Mouse (Mus musculus): Measurements from ENCODE around the gene Kansl1l. TPM values are rescaled to one million over a fixed set of nuclear protein-coding genes. Genes with fewer than 3 reads are reported as not detected.
"Not testable (repeated sequence)": the region's sequence is repeated elsewhere in the genome, so short reads cannot be mapped to it uniquely, and the experiment has no call there.

Kansl1l gene
- polyA plus RNA-seq, 1 experiment from 2014 or later, result 11.7 TPM

DNA sequence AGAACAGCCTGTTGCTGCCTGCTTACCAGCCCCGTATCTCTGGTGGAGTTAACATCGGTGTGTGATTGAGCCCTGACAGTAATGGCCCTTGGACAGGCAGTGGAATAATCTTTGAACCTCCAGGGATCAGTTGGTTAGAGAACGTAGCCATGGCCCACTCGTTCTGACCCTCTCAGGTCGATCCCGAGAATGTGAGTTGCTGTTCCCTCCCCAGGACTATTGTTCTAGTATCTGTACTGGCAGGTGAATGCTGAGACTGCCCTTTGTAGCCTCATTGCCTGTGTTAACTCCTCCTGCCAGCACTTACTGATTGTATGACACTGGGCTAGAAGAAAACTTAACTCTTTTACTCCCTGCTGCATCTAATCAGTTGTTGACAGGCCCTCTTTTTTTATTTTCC is 112.8 kb downstream of the Kansl1l start:
- 59% methylated on average over 6 of the region's 6 CpGs for WGBS
- no peak for ATAC-seq (replicated peaks)
- H3K4me3 ChIP-seq, result no peak overlapping the region
- H3K4me2 ChIP-seq, result no peak overlapping the region
- no peak overlapping the region for H3K27ac ChIP-seq
- H3K9ac ChIP-seq, result no peak overlapping the region
- peaks cover 25% of the 10 kb centered on the region for H3K4me1 ChIP-seq
- H3K27me3 ChIP-seq (replicated peaks), result no peaks in the 10 kb centered on the region
- no peaks in the 10 kb centered on the region; the same call in 1 of the 2 replicates for H3K36me3 ChIP-seq (replicated peaks)
- H3K9me3 ChIP-seq, result no peaks in the 10 kb centered on the region

DNA sequence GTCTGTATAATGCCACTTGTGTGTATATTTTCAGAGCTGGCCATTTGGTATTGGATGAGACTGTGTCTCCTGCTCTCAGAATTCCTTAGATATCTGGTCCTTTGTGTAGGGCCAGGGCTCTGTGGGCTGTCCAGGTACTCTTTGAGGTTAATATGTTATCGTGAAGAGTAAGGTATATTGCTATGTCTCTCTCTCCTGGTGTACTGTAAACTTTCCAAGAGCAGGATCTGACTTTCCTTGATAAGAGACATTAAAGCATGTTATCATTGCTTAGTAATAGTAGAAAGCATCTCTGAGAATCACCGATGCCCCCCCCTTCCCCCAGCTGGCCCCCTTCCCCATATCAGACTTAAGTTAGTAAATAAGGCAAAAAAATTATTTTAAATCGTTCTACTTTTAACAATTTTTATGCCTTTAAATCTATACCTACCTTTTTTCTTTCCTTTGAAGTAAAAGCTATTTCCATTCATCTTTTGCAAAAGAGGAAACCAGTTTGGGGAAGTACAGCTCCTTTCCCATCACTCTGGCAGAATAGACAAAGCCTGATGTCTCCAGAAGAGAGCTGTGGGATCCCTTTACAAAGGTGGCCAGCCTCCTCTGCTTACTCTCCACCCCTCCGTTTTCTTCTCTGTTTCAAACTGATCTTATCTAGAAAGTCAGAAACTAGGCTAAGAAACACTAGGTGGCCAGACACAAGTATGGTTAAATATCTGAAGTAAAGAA is 114.6 kb downstream of the Kansl1l start:
- no peak for ATAC-seq (replicated peaks)
- Histone ChIP-seq H3K9me3 (no peaks in the 10 kb centered on the region), H3K27me3 (replicated peaks) (no peaks in the 10 kb centered on the region), H3K36me3 (replicated peaks) (no peaks in the 10 kb centered on the region; the same call in 1 of the 2 replicates), H3K4me1 (peaks cover 25% of the 10 kb centered on the region), H3K27ac (no peak overlapping the region), H3K4me3 (no peak overlapping the region), H3K4me2 (no peak overlapping the region), H3K9ac (no peak overlapping the region)
- 88% methylated on average over 4 of the region's 4 CpGs for WGBS

DNA sequence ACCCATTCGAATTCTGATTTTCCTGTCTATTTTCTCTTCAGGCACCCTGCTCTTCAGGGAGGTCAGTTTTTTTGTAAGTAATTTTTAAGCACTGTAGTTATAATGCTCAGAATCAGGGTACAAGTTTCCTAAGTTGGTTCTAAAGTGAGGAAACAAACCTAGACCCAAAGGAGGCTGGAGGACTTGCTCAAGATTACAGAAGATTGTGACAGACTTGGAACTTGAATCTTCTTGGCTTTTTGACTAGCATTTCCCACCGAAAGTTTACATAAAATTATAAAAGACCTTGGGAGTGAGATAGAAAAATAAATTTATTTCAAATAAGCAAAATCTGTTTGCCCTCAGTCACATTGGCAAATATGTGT is 115.8 kb downstream of the Kansl1l start:
- no peak for ATAC-seq (replicated peaks)
- Histone ChIP-seq H3K4me3 (peak overlapping the region; percentile 84), H3K9ac (peak overlapping the region; percentile 75), H3K36me3 (replicated peaks) (no peaks in the 10 kb centered on the region), H3K9me3 (no peaks in the 10 kb centered on the region), H3K27ac (no peak overlapping the region; the same call in 1 of the 2 replicates), H3K4me1 (peaks cover 25% of the 10 kb centered on the region), H3K27me3 (replicated peaks) (no peaks in the 10 kb centered on the region), H3K4me2 (peak overlapping the region; percentile 58)
- 37% methylated on average over 2 of the region's 2 CpGs for WGBS

DNA sequence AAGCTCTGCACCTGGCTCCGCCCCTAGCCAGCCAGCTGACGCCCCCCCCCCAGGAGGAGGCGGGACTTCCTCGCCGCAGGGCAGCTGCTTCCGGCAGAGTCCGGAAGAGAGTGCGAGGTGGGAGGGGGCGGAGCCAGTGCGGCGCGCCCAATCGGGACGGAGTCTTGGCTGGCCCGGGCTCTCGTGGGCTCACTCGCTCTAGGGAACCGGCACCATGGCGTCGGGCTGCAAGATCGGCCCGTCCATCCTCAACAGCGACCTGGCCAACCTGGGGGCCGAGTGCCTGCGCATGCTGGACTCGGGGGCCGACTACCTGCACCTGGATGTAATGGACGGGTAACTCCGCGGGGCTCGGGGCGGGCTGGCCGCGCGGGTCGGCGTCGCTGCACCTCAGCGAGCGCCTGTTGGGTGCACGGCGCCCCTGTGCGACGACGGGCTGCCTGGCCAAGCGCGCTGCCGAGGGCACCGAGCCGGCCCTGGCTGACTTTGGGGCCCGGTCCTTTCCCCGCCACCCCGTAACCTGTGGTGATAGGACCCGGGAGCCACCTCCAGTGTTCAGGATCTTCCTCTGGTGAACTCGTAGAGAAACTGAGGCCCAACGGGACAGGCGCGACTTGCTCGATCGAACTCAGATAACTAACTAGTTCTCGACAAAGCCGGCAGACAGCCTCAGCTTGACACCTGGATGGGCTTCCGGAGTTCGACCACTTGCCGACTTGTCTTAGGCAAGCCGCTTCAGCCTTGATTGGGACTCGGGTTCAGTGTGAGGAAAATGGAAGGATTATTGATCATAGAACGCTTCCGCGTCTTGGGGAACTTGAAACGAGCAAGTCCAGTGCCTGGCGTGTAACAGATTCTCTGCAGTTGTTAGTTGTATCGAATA is 116.4 kb downstream of the Kansl1l start, which contains the start of gene Rpe:
Gene Rpe, plus strand, starts transcription at position 139 of the 883 bp plus-strand sequence.
- Histone ChIP-seq H3K27ac (peak within 1 kb of the TSS; percentile 80), H3K4me3 (peak within 1 kb of the TSS; percentile 84), H3K4me2 (peak within 1 kb of the TSS; percentile 58), H3K9me3 (no peaks in the 10 kb centered on the region), H3K36me3 (replicated peaks) (no peaks in the 10 kb centered on the region), H3K9ac (peak within 1 kb of the TSS; percentile 75), H3K4me1 (peaks cover 25% of the 10 kb centered on the region), H3K27me3 (replicated peaks) (no peaks in the 10 kb centered on the region)
- peak; percentile 100 for ATAC-seq (replicated peaks)
- WGBS, result under 1% methylated on average over 73 of the region's 73 CpGs

DNA sequence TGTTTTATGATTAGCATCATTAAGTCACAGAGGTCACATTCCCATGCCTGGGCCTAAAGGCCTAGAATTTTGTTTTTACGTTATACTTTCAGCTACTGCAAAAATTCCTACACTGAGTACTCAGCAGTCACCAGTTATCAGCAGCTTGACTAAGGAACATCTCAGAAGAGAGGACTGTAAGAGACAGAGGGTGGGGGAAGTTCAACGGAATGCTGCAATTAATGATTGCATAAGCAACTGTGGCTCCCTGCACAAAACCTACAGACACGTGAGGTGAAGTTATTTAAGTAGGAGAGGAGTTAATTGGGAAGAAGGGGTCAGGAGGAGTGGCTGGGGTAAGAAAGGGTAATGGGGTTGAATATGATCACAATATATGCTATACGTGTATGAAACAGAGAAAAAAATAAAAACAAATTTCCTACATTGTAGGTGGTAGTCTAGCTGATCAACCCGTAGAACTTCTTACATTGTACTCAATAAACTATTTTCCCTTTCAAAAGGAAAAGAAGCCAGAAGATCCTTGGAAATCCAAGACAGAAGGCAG is 117.1 kb downstream of the Kansl1l start:
- Histone ChIP-seq H3K4me2 (peak overlapping the region; percentile 58), H3K4me3 (peak overlapping the region; percentile 84), H3K4me1 (peaks cover 25% of the 10 kb centered on the region), H3K27ac (peak overlapping the region; percentile 53; the same call in 1 of the 2 replicates), H3K9me3 (no peaks in the 10 kb centered on the region), H3K36me3 (replicated peaks) (no peaks in the 10 kb centered on the region), H3K9ac (no peak overlapping the region), H3K27me3 (replicated peaks) (no peaks in the 10 kb centered on the region)
- WGBS, result 48% methylated on average over 5 of the region's 5 CpGs
- ATAC-seq (replicated peaks), result peak; percentile 49

DNA sequence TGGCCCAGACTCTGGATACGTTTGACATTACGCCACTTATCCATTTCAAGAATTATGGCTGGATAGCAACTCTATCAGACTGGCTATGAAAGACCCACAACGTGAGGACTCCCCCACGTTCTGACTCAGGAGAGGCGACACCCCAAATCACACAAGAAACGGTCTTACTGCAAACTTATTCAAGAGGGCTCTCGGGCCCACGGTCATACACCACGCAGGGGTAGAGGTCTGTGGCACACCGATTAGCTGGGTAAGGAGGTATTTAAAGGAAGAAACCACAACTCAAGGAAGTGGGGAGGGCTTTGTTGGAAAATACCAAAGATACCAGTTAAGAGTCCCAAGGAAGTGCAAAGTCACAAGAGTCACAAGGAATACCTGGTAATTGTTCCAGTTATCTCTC is 117.7 kb downstream of the Kansl1l start:
- not testable (repeated sequence) for H3K36me3 ChIP-seq (replicated peaks); H3K9me3 ChIP-seq; ATAC-seq (replicated peaks); H3K4me3 ChIP-seq; H3K27ac ChIP-seq; H3K9ac ChIP-seq; H3K27me3 ChIP-seq (replicated peaks); H3K4me2 ChIP-seq
- 86% methylated on average over 10 of the region's 10 CpGs for WGBS
- peaks cover 24% of the 10 kb centered on the region for H3K4me1 ChIP-seq

DNA sequence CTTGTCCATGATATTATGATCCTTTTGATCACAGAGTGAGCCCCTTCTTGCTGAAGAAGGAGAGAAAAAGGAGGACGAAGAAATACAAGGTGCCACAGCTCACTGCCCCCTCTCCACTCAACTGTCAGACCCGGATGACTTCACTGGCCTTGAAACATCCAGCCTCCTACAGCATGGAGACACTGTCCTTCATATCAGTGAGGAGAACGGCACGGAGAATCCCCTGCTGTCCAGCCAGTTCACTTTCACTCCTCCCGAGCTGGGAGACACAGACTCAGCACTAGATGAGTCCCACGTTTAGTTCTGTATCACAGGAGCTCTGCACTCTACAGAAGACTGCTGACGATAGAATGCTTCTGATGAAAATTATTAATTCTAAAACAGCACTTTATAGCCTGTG is 122.1 kb downstream of the Kansl1l start:
- Histone ChIP-seq H3K27ac (no peak overlapping the region), H3K4me1 (peaks cover 3% of the 10 kb centered on the region; the same call in 1 of the 2 replicates), H3K27me3 (replicated peaks) (no peaks in the 10 kb centered on the region), H3K4me2 (no peak overlapping the region), H3K4me3 (no peak overlapping the region), H3K9ac (no peak overlapping the region), H3K9me3 (no peaks in the 10 kb centered on the region), H3K36me3 (replicated peaks) (no peaks in the 10 kb centered on the region)
- WGBS, result 72% methylated on average over 7 of the region's 7 CpGs
- ATAC-seq (replicated peaks), result no peak

DNA sequence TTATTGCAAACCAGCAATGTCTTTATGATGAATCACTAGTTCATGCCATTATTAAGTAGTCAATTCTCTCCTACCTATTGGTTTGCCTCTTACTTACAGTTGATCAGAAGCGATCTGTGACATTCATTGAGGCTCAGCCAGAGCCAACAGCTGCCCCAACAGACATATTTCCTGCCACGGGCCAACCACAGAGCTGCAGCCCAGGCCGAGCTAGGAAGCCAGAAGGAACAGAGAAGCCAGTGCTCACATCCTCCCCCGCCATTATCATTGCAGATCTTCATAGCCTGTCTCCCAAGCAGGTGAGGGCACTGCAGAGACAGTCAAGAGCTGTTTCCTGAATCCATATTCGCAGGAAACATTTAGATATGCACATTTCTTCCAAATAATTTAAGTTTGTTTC is 123.1 kb downstream of the Kansl1l start:
- WGBS, result 82% methylated on average over 5 of the region's 5 CpGs
- Histone ChIP-seq H3K27me3 (replicated peaks) (no peaks in the 10 kb centered on the region), H3K36me3 (replicated peaks) (no peaks in the 10 kb centered on the region), H3K4me3 (no peak overlapping the region), H3K9ac (no peak overlapping the region), H3K4me1 (no peaks in the 10 kb centered on the region), H3K27ac (no peak overlapping the region), H3K9me3 (no peaks in the 10 kb centered on the region), H3K4me2 (no peak overlapping the region)
- no peak for ATAC-seq (replicated peaks)

DNA sequence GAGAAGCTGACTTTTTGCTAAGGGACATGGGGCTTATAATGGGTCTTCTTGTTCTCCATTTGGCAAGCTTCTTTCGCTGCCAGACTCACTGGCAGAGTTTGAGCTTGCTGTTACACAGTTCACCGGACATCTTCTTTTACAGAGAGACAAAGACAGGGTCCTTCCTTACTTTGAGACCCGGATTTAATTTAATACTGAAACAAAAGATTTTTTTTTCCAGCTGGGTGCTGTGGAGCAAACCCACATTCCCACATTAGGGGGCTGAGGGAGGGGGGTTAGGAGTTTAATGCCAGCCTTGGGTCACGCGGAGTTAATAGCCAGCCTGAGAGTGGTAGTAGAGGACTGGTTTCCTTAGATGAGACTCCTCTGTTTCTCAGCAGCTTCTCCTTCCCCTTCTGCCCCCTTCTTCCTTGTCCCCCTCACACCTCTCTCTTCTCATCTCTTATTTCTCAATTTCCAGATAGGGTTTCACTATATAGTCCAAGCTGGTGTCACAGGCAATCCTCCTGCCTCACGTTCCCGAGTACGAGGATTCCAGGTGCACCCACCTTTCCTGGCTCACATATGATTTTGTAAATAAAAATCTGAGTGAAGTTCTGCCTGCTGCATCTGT is 124.5 kb downstream of the Kansl1l start:
- no peaks in the 10 kb centered on the region for H3K9me3 ChIP-seq
- WGBS, result 67% methylated on average over 8 of the region's 8 CpGs
- no peak overlapping the region for H3K9ac ChIP-seq
- H3K36me3 ChIP-seq (replicated peaks), result no peaks in the 10 kb centered on the region
- ATAC-seq (replicated peaks), result peak; percentile 45; the same call in 1 of the 2 replicates
- no peak overlapping the region for H3K4me2 ChIP-seq
- no peak overlapping the region for H3K27ac ChIP-seq
- no peak overlapping the region for H3K4me3 ChIP-seq
- H3K27me3 ChIP-seq (replicated peaks), result no peaks in the 10 kb centered on the region
- no peaks in the 10 kb centered on the region for H3K4me1 ChIP-seq

DNA sequence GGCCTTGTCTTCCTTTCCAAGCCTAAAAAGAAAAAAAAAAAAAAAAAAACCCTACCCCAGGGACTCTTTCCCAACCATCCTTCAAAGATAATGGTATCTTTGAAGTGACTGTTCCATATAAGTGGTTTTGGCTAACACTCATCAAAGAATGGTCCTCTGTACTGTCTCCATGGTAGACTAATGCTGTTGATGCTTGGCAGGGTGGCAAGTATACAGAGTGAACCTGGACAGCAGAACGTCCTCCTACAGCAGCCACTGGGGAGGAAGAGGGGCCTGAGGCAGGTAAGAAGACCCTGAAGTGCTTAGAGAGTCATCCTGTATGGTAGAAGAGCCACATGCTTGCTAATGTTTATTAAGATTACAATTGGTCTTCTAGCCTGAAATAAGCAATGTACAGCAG is 125.1 kb downstream of the Kansl1l start:
- no peak overlapping the region for H3K4me3 ChIP-seq
- H3K9me3 ChIP-seq, result no peaks in the 10 kb centered on the region
- H3K36me3 ChIP-seq (replicated peaks), result no peaks in the 10 kb centered on the region
- no peak overlapping the region for H3K27ac ChIP-seq
- no peak overlapping the region for H3K4me2 ChIP-seq
- H3K4me1 ChIP-seq, result no peaks in the 10 kb centered on the region
- ATAC-seq (replicated peaks), result no peak
- no peak overlapping the region for H3K9ac ChIP-seq
- no peaks in the 10 kb centered on the region for H3K27me3 ChIP-seq (replicated peaks)
- 67% methylated on average over 1 of the region's 1 CpGs for WGBS

DNA sequence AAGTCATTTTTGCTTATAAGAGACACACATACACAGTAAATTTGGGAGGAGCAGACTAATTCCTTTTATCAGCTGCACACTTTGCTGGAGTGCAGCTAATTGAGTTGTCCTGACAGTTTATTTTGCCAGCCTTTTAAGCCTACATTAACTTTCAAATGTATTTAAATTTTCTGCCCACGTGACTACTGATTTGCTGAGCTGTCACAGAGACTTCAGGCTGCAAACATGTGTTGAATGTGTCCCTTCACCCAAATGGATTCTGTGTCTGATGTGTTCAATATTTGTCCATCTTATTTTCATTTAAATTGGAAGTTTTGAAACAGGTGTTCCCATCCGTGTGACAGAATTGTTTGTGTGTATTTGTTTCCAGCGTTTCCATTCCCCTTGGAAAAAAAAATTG is 125.6 kb downstream of the Kansl1l start:
- no peak overlapping the region for H3K27ac ChIP-seq
- no peak for ATAC-seq (replicated peaks)
- H3K4me2 ChIP-seq, result no peak overlapping the region
- 50% methylated on average over 3 of the region's 3 CpGs for WGBS
- H3K9ac ChIP-seq, result no peak overlapping the region
- no peaks in the 10 kb centered on the region for H3K4me1 ChIP-seq
- no peaks in the 10 kb centered on the region for H3K9me3 ChIP-seq
- H3K36me3 ChIP-seq (replicated peaks), result no peaks in the 10 kb centered on the region
- no peak overlapping the region for H3K4me3 ChIP-seq
- H3K27me3 ChIP-seq (replicated peaks), result no peaks in the 10 kb centered on the region

DNA sequence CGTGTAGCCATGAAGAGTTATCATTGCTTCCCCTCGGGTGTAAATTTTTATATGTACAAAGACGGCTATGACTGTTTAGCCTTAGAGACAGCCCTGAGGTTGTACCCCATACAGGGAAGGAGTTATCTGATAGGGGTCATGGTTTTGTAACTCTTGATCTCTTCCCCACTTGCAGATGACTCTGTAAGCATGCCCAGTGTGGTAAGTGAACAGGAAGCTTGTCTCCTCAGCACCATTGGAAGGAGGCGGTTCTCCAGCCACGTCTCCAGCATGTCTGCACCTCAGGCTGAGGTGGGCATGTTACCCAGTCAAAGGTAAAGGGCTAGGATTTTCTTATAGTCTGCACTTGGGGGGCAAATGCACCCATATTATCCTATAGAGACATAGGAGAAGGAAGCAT is 134.4 kb downstream of the Kansl1l start:
- Histone ChIP-seq H3K27me3 (replicated peaks) (no peaks in the 10 kb centered on the region), H3K9ac (no peak overlapping the region), H3K4me3 (no peak overlapping the region), H3K36me3 (replicated peaks) (no peaks in the 10 kb centered on the region), H3K4me1 (no peaks in the 10 kb centered on the region), H3K27ac (no peak overlapping the region), H3K9me3 (no peaks in the 10 kb centered on the region), H3K4me2 (no peak overlapping the region)
- WGBS, result 91% methylated on average over 5 of the region's 5 CpGs
- ATAC-seq (replicated peaks), result no peak
